Mouse (Mus musculus) T-helper 2 cell (primary cell): ENCODE data around the gene Rprd2.
"Not testable (repeated sequence)": the region's sequence is repeated elsewhere in the genome, so short reads cannot be mapped to it uniquely, and the experiment has no call there.

Experiments used
- in situ Hi-C: fragments of 300-600 bp; cut with MboI, MseI; formaldehyde crosslinking; loops from one replicate; pipeline ENCODE4 v1.15.1; 2025; ENCODE audit warnings: high pct_unique_total_duplicates

Rprd2 gene

DNA sequence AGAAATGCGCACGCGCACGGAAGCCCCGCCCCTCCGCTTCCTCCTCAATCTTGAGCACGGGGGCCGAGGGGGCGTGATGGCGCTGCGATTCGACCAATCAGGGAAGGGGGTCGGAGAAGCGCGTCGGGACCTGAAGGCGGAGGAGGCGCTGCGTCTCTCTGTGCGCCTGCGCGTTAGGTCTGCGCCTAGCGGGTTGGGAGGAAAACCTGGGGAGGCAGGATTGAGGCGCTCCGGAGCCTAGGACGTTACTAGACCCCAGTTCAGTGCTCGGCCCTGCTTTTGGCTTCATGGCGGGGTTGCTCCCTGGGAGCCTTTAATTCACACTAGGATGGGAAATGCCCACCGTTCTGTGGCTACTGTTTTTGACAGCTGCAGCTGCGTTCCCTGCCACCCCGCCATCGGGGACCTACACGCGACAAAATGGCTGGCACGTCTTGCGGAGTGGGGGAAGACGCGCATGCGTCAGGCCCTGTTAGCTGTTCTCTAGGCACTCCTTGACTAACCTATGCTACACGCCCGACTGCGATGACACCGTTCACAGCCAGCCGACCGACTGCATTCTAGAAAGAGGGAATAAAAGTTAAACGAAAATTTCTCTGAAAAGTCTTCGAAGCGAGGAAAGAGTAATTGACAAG lies 805 bp upstream of the Rprd2 start:
- in situ Hi-C loops, result loop anchor here (10.0 kb wide), 1 partner anchor 685 kb away; the partner anchor contains the start of genes Lysmd1 and Scnm1

GRCm38 (mm10) chr3:95818026-95818511 lies 594 bp downstream of the Rprd2 start:
- in situ Hi-C loops, result loop anchor here (10.0 kb wide), 1 partner anchor 683 kb away; the partner anchor contains the start of genes Lysmd1 and Scnm1

GRCm38 (mm10) chr3:95816681-95817080 lies 2.0 kb downstream of the Rprd2 start:
- in situ Hi-C loops, result loop anchor here (10.0 kb wide), 1 partner anchor 682 kb away; the partner anchor contains the start of genes Lysmd1 and Scnm1

DNA sequence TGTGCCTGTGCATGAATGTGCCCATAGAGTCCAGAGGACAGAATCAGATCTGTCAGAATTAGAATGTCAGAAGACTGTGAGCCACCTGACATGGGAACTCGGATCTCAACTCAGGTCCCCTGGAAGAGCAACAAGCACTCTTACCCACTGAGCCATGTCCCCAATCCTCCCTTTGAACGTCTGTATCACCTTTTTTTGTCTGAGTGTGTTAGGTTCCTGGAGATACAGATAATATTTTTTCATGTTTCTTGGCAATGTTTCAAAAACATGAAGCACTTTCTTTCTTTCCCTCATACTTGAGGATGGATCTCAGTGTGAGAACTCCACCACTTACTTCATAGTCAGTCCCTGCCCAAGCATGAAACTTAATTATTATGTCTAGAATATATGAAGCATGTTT lies 10.3 kb downstream of the Rprd2 start:
- in situ Hi-C loops, result no loop called here

DNA sequence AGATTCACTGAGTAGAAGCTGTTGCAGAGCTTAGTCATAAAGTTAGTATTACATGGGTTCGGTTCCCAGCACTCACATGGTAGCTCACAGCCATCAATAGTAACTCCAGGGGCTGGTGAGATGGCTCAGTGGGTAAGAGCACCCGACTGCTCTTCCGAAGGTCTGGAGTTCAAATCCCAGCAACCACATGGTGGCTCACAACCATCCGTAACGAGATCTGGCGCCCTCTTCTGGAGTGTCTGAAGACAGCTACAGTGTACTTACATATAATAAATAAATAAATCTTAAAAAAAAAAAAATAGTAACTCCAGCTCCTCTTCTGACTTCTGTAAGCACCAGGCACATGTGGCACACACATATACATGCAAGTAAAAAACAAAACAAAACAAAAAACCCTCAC lies 11.0 kb downstream of the Rprd2 start:
- in situ Hi-C loops, result not testable (repeated sequence)

- in situ Hi-C loops, result no loop called here
Observed at GRCm38 (mm10) chr3:95806677-95807076, 12.0 kb downstream of the Rprd2 start.

- in situ Hi-C loops, result no loop called here
Observed at GRCm38 (mm10) chr3:95803851-95804250, 14.8 kb downstream of the Rprd2 start.

- in situ Hi-C loops, result no loop called here
Observed at GRCm38 (mm10) chr3:95798756-95799155, 19.9 kb downstream of the Rprd2 start.

DNA sequence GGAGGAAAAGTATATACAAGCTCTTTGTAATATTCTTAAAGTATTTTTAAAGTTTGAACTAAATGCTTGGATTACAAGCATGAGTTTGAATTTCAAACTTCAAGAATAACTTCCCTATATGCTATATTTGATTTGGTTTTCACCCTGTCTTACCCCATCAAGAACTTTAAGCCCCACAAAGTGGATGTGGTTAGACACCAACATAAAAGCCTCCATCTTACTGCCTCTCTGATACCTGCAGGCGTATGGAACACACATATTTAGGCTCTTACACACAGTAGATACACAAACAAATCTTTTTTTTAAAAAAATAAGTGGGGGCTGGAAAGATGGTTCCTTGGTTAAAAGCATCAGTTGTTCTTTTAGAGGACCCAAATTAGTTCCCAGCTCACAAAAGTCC lies 24.4 kb downstream of the Rprd2 start:
- in situ Hi-C loops, result no loop called here

DNA sequence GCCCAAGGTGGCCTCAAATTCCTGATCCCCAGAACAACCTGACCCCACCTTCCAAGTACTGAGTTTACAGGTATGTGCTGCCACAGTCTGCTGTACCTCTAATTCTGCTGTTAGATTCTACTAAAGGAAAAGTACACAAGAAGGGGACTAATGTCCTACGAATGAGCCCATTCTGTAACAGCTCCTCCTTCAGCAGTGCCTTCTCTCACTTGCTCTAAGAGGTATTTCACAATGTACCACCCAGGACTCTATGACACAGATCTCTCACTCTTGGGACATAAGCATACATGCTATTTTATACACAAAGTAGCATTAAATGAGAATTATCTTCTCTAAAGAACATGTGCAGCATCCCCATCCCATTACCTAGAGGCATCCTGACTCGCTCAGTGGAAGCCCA lies 25.0 kb downstream of the Rprd2 start:
- in situ Hi-C loops, result no loop called here

- in situ Hi-C loops, result no loop called here
Observed at GRCm38 (mm10) chr3:95785501-95785900, 33.2 kb downstream of the Rprd2 start.

GRCm38 (mm10) chr3:95771985-95772384 lies 46.7 kb downstream of the Rprd2 start:
- in situ Hi-C loops, result no loop called here

DNA sequence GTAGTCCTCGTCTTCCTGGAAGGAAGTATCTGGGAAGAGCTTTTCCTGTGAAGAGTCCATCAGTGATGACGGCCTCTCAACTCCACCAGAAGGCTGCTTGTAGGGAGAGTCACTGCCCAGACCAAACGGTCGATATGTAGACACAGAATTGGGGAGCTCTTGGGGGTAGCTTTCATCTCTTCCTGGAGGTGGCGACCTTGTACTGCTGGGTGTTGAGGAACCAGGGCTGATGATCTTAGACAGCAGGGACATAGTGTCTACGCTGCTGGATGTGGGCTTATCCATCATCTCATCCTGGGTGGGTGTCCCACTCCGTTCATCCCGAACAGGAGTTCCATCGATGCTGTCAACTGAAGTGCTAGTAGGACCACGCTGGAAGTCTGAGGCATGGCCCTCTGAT lies 53.1 kb downstream of the Rprd2 start:
- in situ Hi-C loops, result no loop called here

DNA sequence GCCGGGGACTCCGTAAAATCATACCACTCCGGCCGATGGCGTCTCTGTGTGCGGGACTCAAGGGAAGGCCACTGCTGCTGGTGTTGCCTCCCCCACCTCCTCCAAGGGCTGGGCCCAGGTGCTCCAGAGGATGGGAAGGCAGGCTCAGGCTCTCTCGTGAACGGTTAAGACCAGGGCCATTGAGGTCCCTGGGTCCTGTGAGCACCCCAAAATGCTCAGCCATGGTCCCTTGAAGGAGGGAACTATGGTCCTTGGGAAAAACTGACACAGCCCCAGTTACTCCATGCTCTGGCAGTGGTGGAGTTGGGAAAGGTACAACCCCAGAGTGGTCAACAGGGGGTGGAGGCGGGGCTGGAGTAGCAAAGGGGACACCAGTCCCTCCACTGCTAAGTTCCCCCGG lies 54.9 kb downstream of the Rprd2 start:
- in situ Hi-C loops, result no loop called here

- in situ Hi-C loops, result no loop called here
Observed at GRCm38 (mm10) chr3:95762961-95763360, 55.7 kb downstream of the Rprd2 start.

- in situ Hi-C loops, result no loop called here
Observed at GRCm38 (mm10) chr3:95761771-95762170, 56.9 kb downstream of the Rprd2 start.

GRCm38 (mm10) chr3:95760656-95761055 lies 58.0 kb downstream of the Rprd2 start:
- in situ Hi-C loops, result no loop called here

GRCm38 (mm10) chr3:95760106-95760505 lies 58.6 kb downstream of the Rprd2 start, which contains the start of gene Tars2:
TSS of gene Tars2 (minus strand) at chr3:95760206.
- in situ Hi-C loops, result no loop called here

DNA sequence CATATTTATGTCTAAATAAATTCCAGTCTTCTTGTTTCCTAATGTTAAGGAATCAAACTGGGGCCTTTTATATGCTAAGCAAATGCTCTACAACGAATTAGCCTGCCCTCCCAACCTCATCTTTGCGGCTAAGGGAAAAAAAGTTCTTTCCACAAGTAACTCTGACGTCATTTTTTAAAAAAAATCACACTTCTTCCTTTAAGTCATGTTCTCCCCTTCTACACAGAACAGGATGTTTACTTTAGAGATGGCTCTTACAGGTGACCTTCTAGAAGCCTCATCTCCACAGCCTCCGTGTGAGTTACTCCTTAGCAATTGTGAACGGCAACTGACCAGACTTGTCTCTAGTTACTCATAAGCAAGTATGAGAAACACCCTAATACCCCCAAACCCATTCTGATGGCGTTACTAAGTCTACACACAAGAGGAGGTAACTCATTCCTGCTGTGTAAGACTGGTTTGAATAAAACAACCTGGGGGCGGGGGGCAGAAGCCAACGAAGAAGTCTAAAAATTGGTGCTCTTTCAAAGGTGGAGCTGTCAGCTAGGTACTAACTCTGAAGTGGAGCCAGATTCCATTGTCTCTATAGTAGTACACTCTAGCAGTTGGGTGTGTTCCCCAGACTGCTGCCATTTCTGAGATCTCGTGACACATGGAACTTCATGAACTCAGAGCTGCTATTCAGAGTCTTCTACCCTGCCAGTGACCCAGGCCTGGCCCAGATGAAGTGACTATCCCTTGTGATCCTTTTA lies 60.0 kb downstream of the Rprd2 start:
- in situ Hi-C loops, result no loop called here

DNA sequence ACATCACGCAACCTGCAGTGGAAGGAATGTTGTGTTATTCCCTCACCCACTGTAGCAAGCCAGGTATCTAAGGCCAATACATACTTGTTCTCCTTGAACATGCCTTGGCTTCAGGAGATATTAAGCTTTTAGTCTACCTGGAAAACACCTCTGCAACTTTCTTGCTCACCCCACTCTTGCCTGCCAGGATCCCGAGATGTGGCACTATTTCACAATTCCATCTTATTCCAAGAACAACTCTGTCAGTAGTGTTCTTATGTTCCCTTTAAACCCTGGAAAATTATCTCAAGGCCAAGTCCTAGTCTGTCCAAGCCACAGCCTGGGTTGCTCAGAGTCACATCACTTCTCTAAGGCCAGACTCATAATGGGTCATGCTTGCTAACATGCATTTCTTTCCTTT lies 61.9 kb downstream of the Rprd2 start:
- in situ Hi-C loops, result no loop called here

DNA sequence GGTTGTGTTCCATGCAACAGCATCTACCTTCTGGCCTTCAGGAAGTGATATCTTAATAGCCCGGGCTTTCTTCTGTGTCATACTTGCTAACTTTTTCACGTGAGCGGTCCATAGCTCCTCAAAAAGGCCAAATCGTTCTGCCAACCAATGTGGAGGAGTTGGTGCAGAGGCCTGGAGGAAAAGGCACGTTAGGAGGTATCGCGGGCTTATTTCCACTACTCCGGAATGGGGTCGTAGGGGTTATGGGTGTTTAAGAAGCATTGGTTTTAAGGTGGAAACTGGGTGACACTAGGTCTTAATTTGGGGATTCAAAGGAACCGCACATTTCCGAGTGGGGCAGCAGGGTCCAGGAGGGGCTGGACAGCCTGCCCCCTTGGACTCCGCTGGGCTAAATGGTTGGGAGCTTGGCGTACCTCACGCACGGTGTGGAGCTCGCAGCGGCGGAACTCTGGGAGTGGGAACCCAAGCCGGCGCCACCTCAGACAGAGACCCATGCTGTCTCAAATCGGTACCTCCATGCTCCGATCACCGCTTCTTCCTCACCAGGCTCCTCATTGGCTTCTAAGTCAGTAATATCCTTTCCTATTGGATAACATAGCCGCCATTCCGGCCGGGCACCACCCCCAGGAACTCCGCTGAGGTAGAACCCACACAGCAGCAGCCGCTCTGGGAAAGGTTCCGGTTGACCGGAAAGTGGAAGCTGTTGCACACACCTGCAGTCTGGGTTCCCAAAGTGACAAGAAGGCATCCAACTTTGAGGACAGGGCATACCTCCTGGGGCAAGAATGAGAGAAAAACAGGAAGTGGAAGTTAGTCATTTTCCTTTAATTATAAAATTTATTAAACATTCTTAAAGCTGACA lies 64.1 kb downstream of the Rprd2 start:
- in situ Hi-C loops, result no loop called here

DNA sequence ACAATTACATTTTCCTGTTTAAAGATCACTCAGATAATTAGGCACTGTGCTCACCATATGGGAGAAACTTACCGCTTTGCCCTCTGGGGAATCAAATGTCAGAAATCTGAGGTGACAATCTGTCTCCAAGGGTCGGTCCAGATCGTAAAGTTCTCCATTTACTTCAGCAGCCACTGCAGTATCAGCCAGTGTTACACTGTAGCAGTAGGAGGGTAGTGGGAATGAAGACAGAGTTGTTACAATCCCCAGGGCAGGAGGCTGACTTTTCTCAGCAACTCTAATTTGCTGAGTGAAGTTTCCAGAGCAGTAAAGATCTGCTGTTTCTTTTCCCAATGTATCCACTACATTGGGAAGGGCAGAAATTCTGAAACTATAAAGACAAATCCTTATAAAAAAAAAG lies 65.7 kb downstream of the Rprd2 start:
- in situ Hi-C loops, result no loop called here
